Mouse (Mus musculus): ENCODE data around the gene Dab2ip. TPM values are rescaled to one million over a fixed set of nuclear protein-coding genes. Genes with fewer than 3 reads are reported as not detected.

The Dab2ip gene
- polyA plus RNA-seq, 1 experiment from 2014 or later: 19.7 TPM

DNA sequence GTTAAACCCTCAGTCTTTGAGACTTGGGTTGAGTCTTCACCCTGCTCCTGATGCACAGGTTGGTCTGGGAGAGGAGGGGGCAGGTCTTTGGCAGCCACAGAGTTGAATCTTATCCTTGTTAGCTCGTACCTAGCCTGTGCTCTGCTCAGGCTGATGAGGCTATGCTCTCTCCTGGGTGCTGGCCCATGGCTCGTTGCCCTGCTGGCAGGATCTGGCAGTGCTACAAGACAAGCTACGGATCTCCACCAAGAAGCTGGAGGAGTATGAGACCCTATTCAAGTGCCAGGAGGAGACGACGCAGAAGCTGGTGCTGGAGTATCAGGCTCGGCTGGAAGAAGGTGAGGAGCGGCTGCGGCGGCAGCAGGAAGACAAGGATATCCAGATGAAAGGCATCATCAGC lies 164.8 kb downstream of the Dab2ip start:
- no peak for DNase-seq (ENCODE audit: low spot score)
- no peaks in the 10 kb centered on the region for H3K27me3 ChIP-seq (ENCODE audit: low read depth, poor library complexity, severe bottlenecking)
- H3K9me3 ChIP-seq (replicated peaks): no peaks in the 10 kb centered on the region
- H3K4me1 ChIP-seq: no peaks in the 10 kb centered on the region
- H3K27ac ChIP-seq (replicated peaks): no peak overlapping the region
- H3K36me3 ChIP-seq: peaks cover 96% of the 10 kb centered on the region
- H3K4me3 ChIP-seq: no peak overlapping the region
- 96% methylated on average over 9 of the region's 9 CpGs for WGBS

DNA sequence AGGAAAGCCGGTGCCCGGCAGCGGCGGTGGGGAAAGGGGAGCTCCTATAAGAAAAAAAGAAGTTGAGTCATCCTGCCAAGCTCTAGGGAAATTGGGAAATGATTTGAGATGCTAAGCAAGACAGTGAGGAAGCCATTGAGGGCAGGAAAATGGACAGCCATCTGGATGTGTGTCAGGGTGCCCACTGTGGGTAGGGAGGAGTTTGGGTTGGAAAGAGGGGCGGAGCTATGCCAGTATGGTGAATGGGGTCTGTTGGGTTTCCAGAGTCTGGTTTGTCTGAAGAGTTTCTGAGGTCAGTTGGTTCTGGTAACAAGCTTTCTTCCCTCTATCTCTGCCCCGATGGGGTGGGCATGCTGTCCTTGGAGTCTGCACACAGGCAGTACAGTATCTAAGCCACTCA lies 165.2 kb downstream of the Dab2ip start:
- Histone ChIP-seq H3K9me3 (replicated peaks) (no peaks in the 10 kb centered on the region), H3K27ac (replicated peaks) (no peak overlapping the region), H3K4me3 (no peak overlapping the region), H3K4me1 (peaks cover 1% of the 10 kb centered on the region; the same call in 1 of the 2 replicates), H3K27me3 (ENCODE audit: low read depth, poor library complexity, severe bottlenecking) (no peaks in the 10 kb centered on the region), H3K36me3 (peaks cover 96% of the 10 kb centered on the region)
- no peak for DNase-seq (ENCODE audit: low spot score)
- WGBS: 95% methylated on average over 6 of the region's 6 CpGs

DNA sequence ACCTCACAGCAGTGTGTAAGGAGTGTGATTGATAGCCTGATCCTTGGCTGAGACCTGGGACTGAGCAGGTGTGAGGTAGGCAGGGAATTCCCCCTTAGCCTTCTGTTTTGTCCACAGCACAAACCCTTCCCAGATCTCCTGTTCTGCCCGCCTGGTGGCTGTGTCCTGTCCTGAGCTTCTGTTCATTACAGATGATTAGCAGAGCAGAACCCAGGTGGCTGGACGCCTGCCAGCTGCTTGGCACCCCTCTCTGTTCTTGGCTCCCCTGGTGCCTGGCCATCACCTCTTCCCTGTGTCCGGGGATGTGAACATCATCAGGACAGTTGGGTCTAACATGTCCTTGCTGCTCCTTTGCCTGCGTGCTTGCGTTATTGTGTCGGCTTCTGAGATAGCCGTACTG lies 165.6 kb downstream of the Dab2ip start:
- Histone ChIP-seq H3K36me3 (peaks cover 96% of the 10 kb centered on the region), H3K4me1 (peaks cover 6% of the 10 kb centered on the region), H3K9me3 (replicated peaks) (no peaks in the 10 kb centered on the region), H3K27me3 (ENCODE audit: low read depth, poor library complexity, severe bottlenecking) (no peaks in the 10 kb centered on the region), H3K4me3 (no peak overlapping the region), H3K27ac (replicated peaks) (no peak overlapping the region)
- DNase-seq (ENCODE audit: low spot score): no peak
- 87% methylated on average over 7 of the region's 7 CpGs for WGBS

DNA sequence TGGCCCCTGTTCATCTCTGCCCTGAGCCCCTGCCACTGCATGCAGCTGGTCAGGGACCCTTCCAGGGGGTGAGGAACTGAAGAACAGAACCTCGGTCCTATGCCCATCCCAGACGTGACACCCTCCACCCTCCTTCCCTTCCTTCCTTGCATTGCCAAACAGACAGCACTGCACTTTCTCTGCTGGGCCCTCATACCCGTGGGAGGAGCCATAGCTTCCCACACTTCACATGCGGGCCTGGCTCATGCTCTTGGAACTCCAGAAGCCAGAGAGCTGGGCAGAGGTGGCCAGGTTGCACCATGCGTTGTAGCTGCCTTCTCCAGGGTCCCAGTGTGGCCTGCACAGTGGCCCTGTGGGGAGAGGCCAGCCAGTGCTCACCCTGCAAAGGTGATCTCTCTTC lies 170.6 kb downstream of the Dab2ip start:
- peak overlapping the region; percentile 57 for H3K27ac ChIP-seq (replicated peaks)
- peaks cover 17% of the 10 kb centered on the region for H3K4me1 ChIP-seq

DNA sequence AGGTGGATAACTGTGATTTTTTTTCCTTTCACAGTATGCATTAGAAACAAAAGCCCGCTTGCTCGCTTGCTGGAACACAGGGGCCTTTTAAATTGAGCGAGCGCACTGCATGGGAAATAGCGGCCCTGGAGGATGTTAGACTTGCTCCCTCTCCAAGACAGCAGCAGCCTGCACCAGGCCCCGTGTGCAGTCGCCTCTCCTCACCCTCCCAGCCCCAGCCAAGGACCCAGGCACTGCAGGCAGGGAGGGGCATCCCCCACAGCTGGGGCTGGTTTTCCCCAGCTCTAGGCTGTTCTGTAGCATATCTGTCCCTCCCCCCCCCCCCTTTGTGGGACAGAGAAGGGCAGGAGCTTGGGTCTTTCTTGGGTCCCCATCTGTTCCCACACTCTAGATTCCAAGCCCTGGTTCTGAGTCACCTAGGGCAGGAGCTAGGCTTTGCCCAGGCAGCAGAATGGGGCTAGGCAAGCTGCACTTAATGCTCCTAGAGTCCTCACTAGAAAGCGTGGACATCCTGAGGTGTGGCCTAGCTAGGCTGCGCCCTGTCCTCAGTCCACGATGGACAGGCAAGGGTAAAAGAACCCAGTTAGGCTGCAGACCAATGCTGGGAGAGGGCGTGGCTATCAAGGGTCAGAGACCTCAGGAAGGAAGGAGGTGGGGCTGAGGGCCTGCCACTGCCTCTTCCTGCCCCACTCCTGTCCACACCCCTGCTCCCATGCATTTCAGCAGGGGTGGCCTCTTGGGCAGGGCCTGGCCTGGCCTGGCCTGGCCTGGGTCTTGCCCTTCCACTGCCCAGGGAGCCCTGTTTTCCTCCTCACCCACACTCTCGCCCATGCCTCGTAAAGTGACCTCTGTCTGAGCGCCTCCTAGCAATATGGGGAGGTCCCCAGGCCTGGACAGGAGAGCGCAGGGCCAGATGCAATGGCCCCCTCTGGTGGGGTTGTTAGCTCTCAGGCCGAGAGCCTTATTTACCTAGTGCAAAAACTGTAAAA lies 171.3 kb downstream of the Dab2ip start:
- Histone ChIP-seq H3K4me1 (peaks cover 17% of the 10 kb centered on the region), H3K4me3 (no peak overlapping the region), H3K27me3 (ENCODE audit: low read depth, poor library complexity, severe bottlenecking) (no peaks in the 10 kb centered on the region), H3K9me3 (replicated peaks) (no peaks in the 10 kb centered on the region), H3K27ac (replicated peaks) (peak overlapping the region; percentile 57), H3K36me3 (peaks cover 74% of the 10 kb centered on the region)
- peak; percentile 29 for DNase-seq (ENCODE audit: low spot score)
- WGBS: 52% methylated on average over 16 of the region's 16 CpGs

More for the DNA sequence above, 170.6 kb downstream of the Dab2ip start:
- Histone ChIP-seq H3K27me3 (ENCODE audit: low read depth, poor library complexity, severe bottlenecking) (no peaks in the 10 kb centered on the region), H3K9me3 (replicated peaks) (no peaks in the 10 kb centered on the region), H3K36me3 (peaks cover 81% of the 10 kb centered on the region), H3K4me3 (no peak overlapping the region)
- WGBS: 52% methylated on average over 5 of the region's 5 CpGs
- DNase-seq (ENCODE audit: low spot score): no peak

DNA sequence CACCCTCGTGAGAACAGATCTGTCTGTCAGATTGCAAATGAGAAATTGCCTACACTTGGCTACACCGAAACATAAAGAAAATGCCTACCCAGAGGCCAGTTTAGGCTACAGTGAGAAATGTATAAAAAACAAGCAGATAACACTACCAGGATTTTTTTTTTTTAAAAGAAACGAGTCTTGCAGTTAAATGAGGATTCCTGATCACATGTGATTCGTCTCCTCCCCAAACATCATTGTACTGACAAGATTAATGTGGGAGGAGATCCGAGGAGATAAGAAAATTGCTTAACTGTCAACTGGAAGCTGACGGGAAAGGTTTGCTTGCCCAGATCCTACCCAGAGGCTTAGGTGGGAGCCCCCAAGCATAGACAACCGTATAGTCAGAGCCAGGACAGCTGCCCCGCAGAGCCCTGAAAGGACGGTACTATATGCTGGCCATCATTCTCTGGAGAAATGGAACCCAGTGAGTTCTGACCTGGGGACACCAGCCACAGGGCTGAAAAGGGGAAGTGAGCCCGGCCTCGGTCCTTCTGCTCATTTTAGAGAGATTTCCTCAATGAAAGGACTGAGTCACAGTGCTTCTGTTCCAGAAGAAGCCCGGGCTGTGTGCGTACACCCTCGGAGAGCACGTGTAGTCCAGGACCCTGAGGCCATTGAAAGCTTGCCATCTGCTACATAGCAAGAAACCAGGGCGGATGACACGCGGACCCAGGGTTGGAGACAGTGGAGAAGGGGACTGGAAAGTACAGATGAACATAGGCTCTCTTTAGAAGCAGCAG lies 173.8 kb downstream of the Dab2ip start:
- peaks cover 52% of the 10 kb centered on the region for H3K36me3 ChIP-seq
- H3K4me1 ChIP-seq: peaks cover 17% of the 10 kb centered on the region
- no peak for DNase-seq (ENCODE audit: low spot score)
- H3K9me3 ChIP-seq (replicated peaks): no peaks in the 10 kb centered on the region; the same call in 1 of the 2 replicates
- no peak overlapping the region for H3K4me3 ChIP-seq
- 87% methylated on average over 18 of the region's 18 CpGs for WGBS
- no peak overlapping the region for H3K27ac ChIP-seq (replicated peaks)
- H3K27me3 ChIP-seq (ENCODE audit: low read depth, poor library complexity, severe bottlenecking): no peaks in the 10 kb centered on the region

DNA sequence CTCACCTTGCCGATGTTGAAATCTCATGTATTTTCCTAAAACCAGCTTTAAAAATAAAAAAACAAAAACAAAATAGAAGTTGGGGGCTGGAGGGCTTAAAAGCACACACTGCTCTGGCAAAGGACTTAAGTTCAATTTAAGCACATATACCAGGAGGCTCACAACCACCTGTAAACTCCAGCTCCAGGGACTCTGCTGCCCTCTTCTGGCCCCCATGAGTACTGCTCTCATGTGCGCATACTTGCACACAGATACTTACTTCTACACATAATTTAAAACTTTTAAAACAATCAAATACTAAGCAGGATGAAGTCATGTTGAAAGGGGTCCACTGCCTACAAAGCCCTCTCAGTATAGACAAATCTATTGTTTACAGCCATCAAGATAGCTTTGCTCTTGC lies 176.9 kb downstream of the Dab2ip start:
- peaks cover 3% of the 10 kb centered on the region; the same call in 1 of the 2 replicates for H3K4me1 ChIP-seq
- 98% methylated on average over 2 of the region's 2 CpGs for WGBS
- H3K27ac ChIP-seq (replicated peaks): no peak overlapping the region
- H3K36me3 ChIP-seq: peaks cover 22% of the 10 kb centered on the region
- H3K4me3 ChIP-seq: no peak overlapping the region
- H3K9me3 ChIP-seq (replicated peaks): no peaks in the 10 kb centered on the region; the same call in 1 of the 2 replicates
- H3K27me3 ChIP-seq (ENCODE audit: low read depth, poor library complexity, severe bottlenecking): no peaks in the 10 kb centered on the region
- no peak for DNase-seq (ENCODE audit: low spot score)

DNA sequence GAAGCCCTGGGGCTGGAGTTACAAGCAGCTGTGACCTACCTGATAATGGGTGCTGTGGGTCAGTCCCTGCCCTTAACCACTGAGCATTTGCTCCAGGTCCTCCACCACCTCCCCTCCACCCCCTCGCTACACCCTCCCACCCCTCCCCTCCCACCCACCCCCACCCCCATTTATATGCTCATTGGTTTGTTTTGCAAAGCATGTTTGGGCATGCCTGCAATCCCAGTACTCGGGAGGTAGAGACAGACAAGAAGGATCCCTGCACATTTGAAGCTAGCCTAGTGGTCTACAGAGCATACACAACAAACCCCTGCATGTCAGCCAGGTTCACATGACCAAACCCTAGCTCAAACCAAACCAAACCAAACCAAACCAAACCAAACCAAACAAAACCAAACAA lies 178.0 kb downstream of the Dab2ip start:
- Histone ChIP-seq H3K27ac (replicated peaks) (no peak overlapping the region), H3K27me3 (ENCODE audit: low read depth, poor library complexity, severe bottlenecking) (no peaks in the 10 kb centered on the region), H3K4me3 (no peak overlapping the region), H3K4me1 (peaks cover 11% of the 10 kb centered on the region), H3K36me3 (peaks cover 12% of the 10 kb centered on the region), H3K9me3 (replicated peaks) (no peaks in the 10 kb centered on the region; the same call in 1 of the 2 replicates)
- 92% methylated on average over 2 of the region's 2 CpGs for WGBS
- DNase-seq (ENCODE audit: low spot score): no peak

DNA sequence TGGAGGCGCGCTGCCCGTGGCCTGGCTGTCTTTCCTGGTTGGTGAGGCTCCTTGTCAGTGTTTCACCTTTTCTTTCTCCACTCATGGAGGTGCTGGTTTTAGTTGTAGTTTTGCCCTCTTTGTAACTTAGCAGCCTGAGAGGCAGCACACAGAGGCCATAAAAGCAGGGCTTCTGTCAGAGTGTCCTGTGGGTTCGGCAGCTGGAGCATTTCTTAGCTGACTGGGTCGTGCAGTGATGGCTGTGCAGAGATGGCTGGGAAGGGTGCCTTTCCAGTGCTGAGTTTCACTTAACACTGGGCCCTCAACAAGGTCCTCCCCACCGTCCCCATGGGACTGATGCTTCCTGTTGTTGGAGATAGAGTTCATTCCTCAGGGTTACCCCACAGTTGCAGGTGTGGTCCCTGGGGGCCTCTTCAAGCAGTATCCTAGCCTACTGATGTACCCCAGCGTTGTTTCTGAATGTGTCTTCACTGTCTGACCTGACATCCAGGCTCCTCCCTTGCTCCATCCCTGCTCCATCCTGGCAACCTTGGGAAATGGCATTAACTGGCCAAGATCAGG lies 179.5 kb downstream of the Dab2ip start:
- Histone ChIP-seq H3K4me1 (peaks cover 16% of the 10 kb centered on the region), H3K27me3 (ENCODE audit: low read depth, poor library complexity, severe bottlenecking) (no peaks in the 10 kb centered on the region), H3K27ac (replicated peaks) (no peak overlapping the region), H3K9me3 (replicated peaks) (no peaks in the 10 kb centered on the region; the same call in 1 of the 2 replicates), H3K4me3 (no peak overlapping the region), H3K36me3 (no peaks in the 10 kb centered on the region)
- no peak for DNase-seq (ENCODE audit: low spot score)
- 83% methylated on average over 7 of the region's 7 CpGs for WGBS

DNA sequence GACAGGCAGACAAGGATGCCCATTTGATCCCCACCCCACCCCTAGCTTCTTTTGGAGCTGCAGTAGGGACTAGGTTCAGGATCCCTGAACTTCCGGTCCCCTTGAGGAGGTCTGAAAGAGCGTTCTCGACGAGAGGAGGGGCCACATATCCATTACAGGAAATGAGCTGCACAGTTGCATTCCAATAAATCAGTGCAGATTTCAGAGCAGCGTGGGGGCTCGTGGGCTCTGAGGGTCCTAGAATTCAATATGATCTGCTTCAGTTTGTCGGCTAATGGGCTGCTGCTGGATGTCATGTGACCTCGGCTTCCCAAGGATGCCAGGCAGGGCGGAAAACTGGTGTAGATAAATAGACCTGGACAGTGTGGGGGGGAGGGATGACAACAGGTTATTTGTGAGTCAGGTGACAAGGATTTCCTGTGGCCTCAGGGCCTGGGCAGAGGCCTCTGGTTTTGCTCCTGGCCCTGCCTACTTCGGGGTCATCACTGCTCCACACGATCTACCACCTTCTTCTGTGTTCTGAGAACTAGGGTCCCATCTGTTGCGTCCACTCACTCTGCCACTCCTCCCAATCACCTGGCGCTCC lies 181.7 kb downstream of the Dab2ip start:
- DNase-seq (ENCODE audit: low spot score): no peak
- no peaks in the 10 kb centered on the region; the same call in 1 of the 2 replicates for H3K9me3 ChIP-seq (replicated peaks)
- no peak overlapping the region for H3K4me3 ChIP-seq
- 78% methylated on average over 13 of the region's 13 CpGs for WGBS
- H3K36me3 ChIP-seq: no peaks in the 10 kb centered on the region
- H3K27me3 ChIP-seq (ENCODE audit: low read depth, poor library complexity, severe bottlenecking): no peaks in the 10 kb centered on the region
- no peak overlapping the region for H3K27ac ChIP-seq (replicated peaks)
- H3K4me1 ChIP-seq: peaks cover 18% of the 10 kb centered on the region

DNA sequence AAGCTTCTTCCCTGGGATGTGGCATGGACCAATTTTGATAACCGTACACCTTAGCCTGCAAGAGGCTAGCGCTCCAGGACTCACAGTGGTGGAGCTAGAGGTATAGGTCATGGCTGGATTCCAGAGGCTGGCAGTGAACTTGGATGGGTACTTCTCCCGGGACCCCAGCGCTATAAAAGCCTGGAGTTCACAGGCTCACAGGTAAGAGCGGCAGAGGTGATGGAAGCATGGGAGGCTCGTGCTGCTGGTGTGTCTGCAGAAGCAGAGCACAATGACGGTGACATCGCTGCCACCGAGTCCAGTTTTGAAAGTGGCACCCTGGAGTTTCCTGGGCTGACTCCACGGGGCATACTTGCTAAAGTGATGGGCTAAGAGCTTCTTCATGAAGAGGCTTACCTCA lies 187.8 kb downstream of the Dab2ip start:
- Histone ChIP-seq H3K4me3 (no peak overlapping the region), H3K27ac (replicated peaks) (no peak overlapping the region), H3K9me3 (replicated peaks) (no peaks in the 10 kb centered on the region), H3K36me3 (no peaks in the 10 kb centered on the region), H3K4me1 (peaks cover 36% of the 10 kb centered on the region), H3K27me3 (ENCODE audit: low read depth, poor library complexity, severe bottlenecking) (no peaks in the 10 kb centered on the region; the same call in 1 of the 2 replicates)
- 89% methylated on average over 10 of the region's 10 CpGs for WGBS
- no peak for DNase-seq (ENCODE audit: low spot score)

DNA sequence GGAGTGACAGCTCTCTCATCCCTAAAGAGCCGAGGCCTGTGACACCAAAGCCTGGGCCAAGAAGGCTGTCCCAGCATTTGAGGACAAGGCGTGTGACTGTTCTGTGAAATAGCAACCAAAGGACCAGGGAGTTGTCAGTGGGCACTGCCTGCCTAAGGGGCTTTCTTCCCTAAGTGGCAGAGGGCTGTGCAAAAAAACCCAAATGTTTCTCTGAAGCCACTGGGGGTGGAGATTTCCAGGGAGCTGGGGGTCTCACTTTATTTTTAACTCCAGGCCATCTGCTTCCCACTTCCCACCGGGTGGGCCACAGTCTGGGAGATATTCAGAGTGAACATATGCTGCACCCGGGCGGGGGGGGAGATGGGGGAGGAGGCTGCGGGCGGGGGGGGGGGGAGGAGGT lies 188.6 kb downstream of the Dab2ip start:
- Histone ChIP-seq H3K36me3 (no peaks in the 10 kb centered on the region), H3K27ac (replicated peaks) (peak overlapping the region; percentile 33; the same call in 1 of the 2 replicates), H3K4me1 (peaks cover 29% of the 10 kb centered on the region), H3K27me3 (ENCODE audit: low read depth, poor library complexity, severe bottlenecking) (no peaks in the 10 kb centered on the region; the same call in 1 of the 2 replicates), H3K4me3 (no peak overlapping the region), H3K9me3 (replicated peaks) (no peaks in the 10 kb centered on the region)
- 40% methylated on average over 7 of the region's 7 CpGs for WGBS
- DNase-seq (ENCODE audit: low spot score): no peak

Data from midbrain, embryonic 10.5 days (tissue).